Mouse (Mus musculus) testis, adult 10 weeks (tissue): ENCODE measurements around the gene Slc33a1. TPM values are rescaled to one million over a fixed set of nuclear protein-coding genes. Genes with fewer than 3 reads are reported as not detected.

ENCODE experiments used
- polyA plus RNA-seq: library from polyadenylated mRNA; stranded (reverse); fragments of 350-450 nt; fragmentation: Illumina TruSeq; extraction: RNeasy Lipid Tissue Mini Kit (QIAGEN cat#74804); gene quantifications from one replicate; pipeline ENCODE4 v1.2.3, GENCODE M21; 2014; ENCODE audit warnings: low read depth, low replicate concordance

Gene Slc33a1
- 49.5 TPM for polyA plus RNA-seq

DNA sequence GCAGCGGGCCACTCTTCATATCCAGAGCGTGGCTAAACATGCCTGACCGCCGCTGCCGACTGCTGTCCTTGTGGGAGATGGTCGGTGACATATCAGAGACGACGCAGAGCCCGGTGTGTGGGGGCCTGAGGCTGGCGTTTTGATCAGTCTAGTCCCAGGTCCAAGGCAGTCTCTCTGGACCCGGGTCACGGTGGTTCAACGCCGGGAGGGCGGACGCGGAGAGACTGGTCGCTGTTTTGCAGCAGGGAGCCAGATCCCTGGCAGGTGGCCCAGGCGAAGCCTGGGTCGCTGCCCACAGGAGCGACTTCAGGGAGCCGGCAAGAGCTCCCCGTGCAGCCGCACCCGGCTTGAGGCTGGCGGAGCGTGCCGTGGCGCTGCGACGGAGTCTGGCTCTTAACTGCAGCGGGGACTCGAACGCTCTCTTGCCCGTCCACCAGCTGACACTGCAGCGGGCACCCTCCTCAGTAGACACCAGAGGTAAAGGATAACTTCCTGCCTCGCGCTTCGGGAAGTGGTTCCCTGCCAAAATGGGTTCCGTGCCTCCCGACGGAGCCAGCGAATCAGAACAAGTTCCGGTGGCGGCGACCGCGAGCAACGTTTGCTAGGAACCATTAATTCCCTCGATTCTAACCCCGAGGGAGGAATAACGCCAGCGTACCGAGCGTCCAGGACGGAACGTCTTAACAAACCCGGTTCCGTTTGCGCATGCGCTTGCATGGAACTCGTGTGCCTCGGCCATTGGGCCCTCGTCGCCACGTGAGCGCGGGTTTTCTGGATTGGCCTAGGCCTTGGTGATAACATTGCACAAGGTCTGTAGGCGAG, at the start of gene Slc33a1:
TSS of gene Slc33a1 (minus strand) at position 669 of the 822 bp plus-strand sequence.

DNA sequence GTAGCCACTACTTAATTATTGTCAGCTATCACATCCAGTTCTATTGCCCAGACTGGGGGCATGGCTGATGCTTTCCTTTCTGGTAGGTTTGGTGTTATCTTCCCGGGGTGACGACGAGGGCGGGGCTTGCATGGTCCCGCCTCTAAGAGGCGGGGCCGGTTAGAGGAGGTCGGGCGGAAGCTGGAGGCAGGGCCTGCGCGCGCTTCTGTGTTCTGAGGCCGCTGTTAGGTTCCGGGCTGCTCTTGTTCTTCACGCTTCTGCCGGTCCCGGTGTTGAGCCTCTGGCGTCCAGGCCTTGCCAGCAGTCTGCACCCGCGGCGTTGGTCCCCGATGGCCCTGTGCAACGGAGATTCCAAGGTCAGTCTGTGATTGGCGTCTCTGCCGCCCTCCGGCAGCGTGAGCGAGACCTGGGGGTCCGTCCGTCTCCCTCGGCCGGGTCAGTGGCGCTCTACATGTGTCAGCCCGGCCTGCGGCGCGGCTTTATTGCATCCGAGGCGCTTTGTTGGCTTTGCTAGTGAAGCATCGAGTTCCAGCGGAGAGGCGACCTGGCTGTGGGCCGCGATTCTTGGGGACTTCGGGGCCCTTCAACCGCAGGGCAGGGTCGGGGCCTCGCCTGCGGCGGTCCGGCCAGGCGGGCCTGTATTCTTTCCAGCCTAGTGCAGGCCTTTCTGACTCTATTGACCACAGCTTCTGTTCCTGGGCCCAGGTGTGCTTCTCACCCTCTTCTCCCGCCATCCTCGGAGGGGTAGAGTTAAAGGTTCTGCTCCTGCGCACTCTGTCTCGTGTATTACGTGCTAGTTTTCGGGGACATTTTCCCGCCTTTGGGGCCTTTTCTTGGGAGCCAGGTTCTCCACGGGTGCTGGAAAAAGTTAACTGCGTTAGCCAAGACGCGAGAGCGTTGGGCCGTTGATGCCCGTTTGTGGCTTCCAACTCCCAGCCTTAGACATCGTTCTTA, 11.7 kb upstream of the Slc33a1 start, which contains the start of gene Gmps:
TSS of gene Gmps (plus strand) at position 152 of the 954 bp plus-strand sequence.

GRCm38 (mm10) chr3:63928878-63929859, 35.4 kb downstream of the Slc33a1 start, which contains the start of gene E130311K13Rik:
Gene E130311K13Rik (minus strand): TSS chr3:63929472.

GRCm38 (mm10) chr3:63899309-63899695, 65.3 kb downstream of the Slc33a1 start, which contains the start of gene Plch1:
Gene Plch1 (minus strand): TSS chr3:63899472.

Other genes with a start within 250 kb of the Slc33a1 start
- 1.0 TPM for gene Plch1, start 65.3 kb downstream of the Slc33a1 start, polyA plus RNA-seq
- 4.9 TPM for gene E130311K13Rik, start 35.3 kb downstream of the Slc33a1 start, polyA plus RNA-seq
- 214 TPM for gene Gmps, start 11.3 kb upstream of the Slc33a1 start, polyA plus RNA-seq
- 0.49 TPM for gene Vmn2r1, start 116.8 kb upstream of the Slc33a1 start, polyA plus RNA-seq
- gene Vmn2r2, start 177.2 kb upstream of the Slc33a1 start, polyA plus RNA-seq, result not detected